Mouse (Mus musculus) intestine, embryonic 14.5 days (tissue): ENCODE results near the gene Prkd2. TPM values are rescaled to one million over a fixed set of nuclear protein-coding genes. Genes with fewer than 3 reads are reported as not detected.
A peak's percentile ranks its signal among the peaks of the same experiment; 100 is the strongest.

Source experiments
- ATAC-seq: fragments of 200-750 bp; cut with Nextera tagmentation; replicated peaks from 2 replicates; pipeline ENCODE4 v1.8.0; 2017; ENCODE audit warnings: low read depth, moderate number of reproducible peaks, moderate TSS enrichment, moderate library complexity; ENCODE audit not compliant: low FRiP score, low TSS enrichment
- DNase-seq: peaks from one replicate; pipeline ENCODE4 v3.0.0-alpha.2; 2018; ENCODE audit warnings: low spot score
- H3K27ac ChIP-seq: fragments of 300-500 bp; sonication (generic); 2 replicates; pipeline ENCODE4 v1.5.1; 2014; ENCODE audit warnings: low read depth, mild to moderate bottlenecking, control low read depth
- H3K27me3 ChIP-seq: fragments of 300-500 bp; sonication (generic); replicated peaks from 2 replicates; pipeline ENCODE4 v1.6.1; 2014; ENCODE audit warnings: low read length, control low read depth; ENCODE audit not compliant: control insufficient read depth, insufficient read depth
- H3K36me3 ChIP-seq: fragments of 300-500 bp; sonication (generic); 2 replicates; pipeline ENCODE4 v1.6.1; 2014; ENCODE audit warnings: low read length, control low read depth; ENCODE audit not compliant: control insufficient read depth, insufficient read depth
- H3K4me1 ChIP-seq: fragments of 300-500 bp; sonication (generic); replicated peaks from 2 replicates; pipeline ENCODE4 v1.6.1; 2014; ENCODE audit warnings: low read length, control low read depth, mixed read lengths; ENCODE audit not compliant: control insufficient read depth, insufficient read depth
- H3K4me2 ChIP-seq: fragments of 300-500 bp; sonication (generic); 2 replicates; pipeline ENCODE4 v1.6.1; 2014; ENCODE audit warnings: low read length
- H3K4me3 ChIP-seq: fragments of 300-500 bp; sonication (generic); 2 replicates; pipeline ENCODE4 v1.5.1; 2014; ENCODE audit warnings: low read depth, low read length, control low read depth, mixed read lengths
- H3K9ac ChIP-seq: fragments of 300-500 bp; sonication (generic); 2 replicates; pipeline ENCODE4 v1.6.1; 2014; ENCODE audit warnings: mild to moderate bottlenecking, low read length
- H3K9me3 ChIP-seq: fragments of 300-500 bp; sonication (generic); 2 replicates; pipeline ENCODE4 v1.6.1; 2016; ENCODE audit warnings: low read length, control low read depth; ENCODE audit not compliant: control insufficient read depth
- WGBS: fragments of 180-500 bp; shearing (Covaris S2); extraction: QIAGEN DNeasy Blood & Tissue Kit; methylation state at CpG from one replicate; pipeline ENCODE4 v1.1.7; 2014; 5-methylcytosine and 5-hydroxymethylcytosine counted together
- polyA plus RNA-seq: library from polyadenylated mRNA; unstranded; fragments of >200 nt; fragmentation: Nextera tagmentation; extraction: Ambion mirVana; gene quantifications from 2 replicates; pipeline ENCODE4 v1.2.1, GENCODE M21; 2014

Prkd2 gene
- polyA plus RNA-seq, 1 experiment from 2014 or later: 12.0 TPM

DNA sequence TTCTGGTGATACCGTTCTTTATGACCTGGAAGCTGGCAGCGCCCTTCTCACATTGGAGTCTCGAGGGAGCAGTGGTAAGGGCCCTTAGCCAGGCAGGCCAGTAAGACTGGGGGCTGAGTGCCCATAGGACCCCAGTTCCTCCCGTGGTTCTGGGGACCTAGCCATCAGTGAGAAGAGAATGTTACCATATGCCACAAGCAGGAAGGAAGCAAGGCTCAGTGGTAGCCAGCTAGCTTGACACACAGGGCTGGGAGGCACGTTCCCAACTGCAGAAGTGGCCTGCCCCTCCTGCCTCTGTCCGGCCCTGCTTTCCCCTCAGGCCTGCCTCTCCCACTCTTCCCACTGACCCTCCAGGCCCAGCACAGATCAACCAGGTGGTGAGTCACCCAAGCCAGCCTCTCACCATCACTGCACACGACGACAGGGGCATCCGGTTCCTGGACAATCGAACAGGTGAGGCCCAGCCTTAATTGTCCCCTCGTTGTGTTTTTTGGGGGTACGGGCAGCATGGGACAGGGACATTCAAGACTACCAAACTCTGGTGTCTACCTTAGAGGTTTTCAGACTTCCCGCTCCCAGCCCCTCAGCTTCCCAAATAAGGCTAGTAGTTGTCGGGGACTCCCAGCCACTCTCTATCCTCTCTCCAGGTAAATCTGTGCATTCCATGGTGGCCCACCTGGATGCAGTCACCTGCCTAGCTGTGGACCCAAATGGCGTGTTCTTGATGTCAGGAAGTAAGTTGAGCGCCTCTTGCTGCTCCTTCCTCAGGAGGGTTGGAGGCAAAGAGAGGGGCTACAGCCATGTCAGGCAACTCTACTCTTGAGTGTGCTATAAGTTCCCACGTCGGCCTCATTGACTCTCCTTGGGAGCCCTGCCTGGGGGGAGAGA lies 4.5 kb upstream of the Prkd2 start:
- ATAC-seq (no peak), DNase-seq (no peak)
- Histone ChIP-seq H3K27me3 (no peaks in the 10 kb centered on the region), H3K9me3 (no peaks in the 10 kb centered on the region), H3K36me3 (peaks cover 76% of the 10 kb centered on the region), H3K4me3 (no peak overlapping the region), H3K4me2 (no peak overlapping the region), H3K9ac (no peak overlapping the region), H3K4me1 (no peaks in the 10 kb centered on the region; the same call in 1 of the 2 replicates), H3K27ac (no peak overlapping the region)
- 92% methylated on average over 18 of the region's 18 CpGs for WGBS

DNA sequence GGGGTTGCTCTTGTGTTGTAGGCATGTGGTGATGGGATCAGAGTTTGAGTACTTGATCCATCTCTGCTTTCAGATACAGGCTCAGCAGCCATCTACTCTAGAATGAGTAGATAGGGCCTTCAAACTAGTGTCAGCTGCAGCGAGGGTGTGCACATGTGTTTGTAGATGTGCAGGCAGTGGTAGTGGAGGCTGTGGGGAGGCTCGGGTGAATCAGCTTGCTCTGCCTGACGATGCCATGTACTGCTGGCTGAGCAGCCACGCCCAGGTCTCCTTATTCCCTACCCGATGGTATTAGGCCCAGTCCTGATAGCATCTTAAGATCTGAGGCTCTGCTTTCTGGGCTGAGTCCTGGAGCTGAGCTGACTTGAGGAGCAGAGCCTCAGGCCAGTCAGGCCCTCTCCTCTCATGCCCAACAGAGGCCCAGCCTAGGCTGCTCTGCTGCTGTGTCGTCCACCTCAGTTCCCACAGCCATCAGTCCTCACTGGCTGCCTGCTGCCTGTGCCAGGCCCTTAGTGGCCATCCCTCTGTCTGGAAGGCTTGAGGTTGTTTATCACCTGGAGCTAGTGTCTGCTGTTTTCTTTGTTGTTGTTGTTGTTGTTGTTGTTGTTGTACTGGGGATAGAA lies 3.8 kb upstream of the Prkd2 start:
- no peaks in the 10 kb centered on the region for H3K27me3 ChIP-seq
- peaks cover 68% of the 10 kb centered on the region for H3K36me3 ChIP-seq
- no peak overlapping the region for H3K4me3 ChIP-seq
- H3K9ac ChIP-seq: no peak overlapping the region
- no peak overlapping the region for H3K27ac ChIP-seq
- ATAC-seq: no peak
- no peak for DNase-seq
- no peak overlapping the region for H3K4me2 ChIP-seq
- 81% methylated on average over 6 of the region's 6 CpGs for WGBS
- peaks cover 1% of the 10 kb centered on the region; the same call in 1 of the 2 replicates for H3K4me1 ChIP-seq
- H3K9me3 ChIP-seq: no peaks in the 10 kb centered on the region

GRCm38 (mm10) chr7:16839427-16840108 lies 3.1 kb upstream of the Prkd2 start:
- H3K9ac ChIP-seq: no peak overlapping the region
- no peaks in the 10 kb centered on the region for H3K27me3 ChIP-seq
- WGBS: 92% methylated on average over 12 of the region's 12 CpGs
- ATAC-seq (no peak), DNase-seq (no peak)
- no peak overlapping the region for H3K4me3 ChIP-seq
- no peaks in the 10 kb centered on the region for H3K9me3 ChIP-seq
- no peak overlapping the region for H3K27ac ChIP-seq
- peaks cover 62% of the 10 kb centered on the region for H3K36me3 ChIP-seq
- H3K4me2 ChIP-seq: no peak overlapping the region
- H3K4me1 ChIP-seq: peaks cover 6% of the 10 kb centered on the region; the same call in 1 of the 2 replicates

DNA sequence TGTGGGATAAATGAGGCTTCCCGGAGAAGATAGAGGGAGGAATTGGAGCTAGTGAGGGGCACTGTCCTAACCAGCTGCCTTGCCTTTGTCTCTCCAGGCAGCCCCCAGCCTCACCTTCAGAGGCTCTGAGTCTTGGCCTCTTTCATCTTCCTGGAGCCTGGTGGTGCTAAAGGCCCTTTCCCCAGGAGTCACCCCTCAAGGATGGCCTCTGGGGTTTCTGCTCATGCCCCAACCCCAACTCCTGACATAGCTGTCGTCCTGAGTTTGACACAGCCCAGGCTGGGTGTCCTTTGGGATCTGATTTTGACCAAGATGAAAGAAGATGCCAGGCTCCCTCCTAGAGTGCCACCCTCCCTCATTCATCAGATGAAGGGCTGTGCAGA lies 2.6 kb upstream of the Prkd2 start:
- DNase-seq (no peak), ATAC-seq (no peak)
- 83% methylated on average over 2 of the region's 2 CpGs for WGBS
- Histone ChIP-seq H3K4me1 (peaks cover 10% of the 10 kb centered on the region), H3K4me3 (no peak overlapping the region), H3K27ac (no peak overlapping the region), H3K9ac (no peak overlapping the region), H3K36me3 (peaks cover 56% of the 10 kb centered on the region), H3K4me2 (no peak overlapping the region), H3K27me3 (no peaks in the 10 kb centered on the region), H3K9me3 (no peaks in the 10 kb centered on the region)

DNA sequence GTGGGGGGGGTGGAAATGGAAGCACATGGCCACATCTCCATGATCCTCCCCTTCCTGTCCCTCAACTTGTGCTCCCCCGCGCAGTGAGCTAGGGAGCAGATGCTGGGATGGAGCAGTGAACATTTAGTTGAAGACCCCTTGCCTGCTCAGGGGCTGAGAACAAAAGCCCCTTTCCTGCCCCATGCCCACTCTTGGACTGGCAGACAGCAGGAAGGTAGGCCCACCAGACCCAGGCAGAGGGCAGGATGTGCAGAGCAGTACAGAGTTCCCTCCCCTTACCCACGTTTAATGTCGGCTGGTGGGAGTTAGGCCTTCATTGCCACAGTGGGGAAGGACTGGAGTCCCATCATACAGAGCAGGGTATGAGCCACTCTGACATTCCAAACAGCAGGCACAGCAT lies 1.6 kb upstream of the Prkd2 start:
- Histone ChIP-seq H3K27me3 (no peaks in the 10 kb centered on the region), H3K4me3 (no peak overlapping the region), H3K4me2 (no peak overlapping the region), H3K27ac (peak overlapping the region; percentile 57; the same call in 1 of the 2 replicates), H3K36me3 (peaks cover 50% of the 10 kb centered on the region), H3K9ac (no peak overlapping the region), H3K4me1 (peaks cover 16% of the 10 kb centered on the region), H3K9me3 (no peaks in the 10 kb centered on the region)
- no peak for DNase-seq
- WGBS: 77% methylated on average over 4 of the region's 4 CpGs
- ATAC-seq: no peak

DNA sequence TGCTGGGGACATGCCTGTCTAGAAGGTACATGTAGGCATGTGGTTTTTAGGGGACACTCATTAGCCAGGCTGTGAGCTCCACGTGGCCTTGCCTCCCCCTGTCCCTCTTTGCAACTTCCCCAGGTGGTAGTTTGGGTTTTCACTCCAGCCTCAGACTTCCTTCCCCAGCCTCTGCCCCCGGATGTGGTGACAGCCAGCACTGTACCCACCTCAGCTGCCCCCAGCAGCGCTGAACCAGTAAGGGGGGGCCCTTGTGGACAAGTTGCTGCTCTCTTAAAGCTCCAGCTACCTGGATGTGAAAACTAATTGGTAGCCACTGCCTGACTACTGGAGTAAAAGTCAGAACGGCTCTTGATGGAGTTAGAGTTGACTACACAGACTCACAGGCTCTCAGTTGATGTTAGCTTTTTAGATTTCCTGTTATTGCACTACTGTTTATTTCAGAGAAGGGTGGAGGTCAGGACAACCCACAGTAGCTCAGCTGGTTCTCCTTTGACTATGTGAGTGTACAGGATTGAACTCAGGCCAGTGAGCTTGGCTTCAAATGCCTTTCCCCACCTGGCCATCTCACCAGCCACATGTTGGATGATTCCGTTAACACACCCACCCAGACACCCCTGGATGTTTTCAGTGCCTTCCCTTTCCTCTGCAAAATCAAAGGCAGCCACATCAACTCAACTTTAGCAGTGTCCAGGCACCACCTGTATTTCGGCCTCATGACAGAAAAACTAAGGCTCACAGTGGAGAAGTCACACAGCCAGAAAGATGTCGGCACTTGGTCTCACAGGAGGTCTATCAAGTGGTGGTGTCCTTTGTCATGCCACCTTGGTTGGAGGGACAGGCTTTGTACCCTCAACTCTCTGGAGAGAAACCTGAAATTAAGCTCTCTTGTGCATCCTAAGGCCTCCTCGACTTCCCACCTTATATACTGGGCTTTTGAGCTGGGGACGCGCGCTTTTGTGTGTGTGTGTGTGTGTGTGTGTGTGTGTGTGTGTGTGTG lies 841 bp upstream of the Prkd2 start:
- Histone ChIP-seq H3K4me3 (no peak overlapping the region), H3K9me3 (no peaks in the 10 kb centered on the region), H3K4me2 (peak overlapping the region; percentile 95), H3K36me3 (peaks cover 48% of the 10 kb centered on the region), H3K27me3 (no peaks in the 10 kb centered on the region), H3K9ac (no peak overlapping the region; the same call in 1 of the 2 replicates), H3K27ac (peak overlapping the region; percentile 57), H3K4me1 (peaks cover 16% of the 10 kb centered on the region)
- ATAC-seq (no peak), DNase-seq (no peak)
- WGBS: 41% methylated on average over 11 of the region's 11 CpGs

- peak; percentile 66 for DNase-seq
- Histone ChIP-seq H3K27me3 (no peaks in the 10 kb centered on the region), H3K27ac (peak overlapping the region; percentile 57), H3K4me3 (peak overlapping the region; percentile 58), H3K9ac (peak overlapping the region; percentile 58), H3K36me3 (peaks cover 31% of the 10 kb centered on the region), H3K4me1 (peaks cover 16% of the 10 kb centered on the region), H3K4me2 (peak overlapping the region; percentile 95), H3K9me3 (no peaks in the 10 kb centered on the region)
- WGBS: 1% methylated on average over 33 of the region's 33 CpGs
- ATAC-seq: no peak
Observed at GRCm38 (mm10) chr7:16843441-16844171, 904 bp downstream of the Prkd2 start.
